Mouse (Mus musculus) hindbrain, embryonic 16.5 days (tissue): ENCODE results near the gene Nid2. TPM values are rescaled to one million over a fixed set of nuclear protein-coding genes. Genes with fewer than 3 reads are reported as not detected.

Experiments
- ATAC-seq: fragments of 200-750 bp; cut with Nextera tagmentation; 2 replicates; pipeline ENCODE4 v1.8.0; 2017; ENCODE audit warnings: moderate TSS enrichment, moderate library complexity
- H3K27ac ChIP-seq: fragments of 300-500 bp; sonication (generic); 2 replicates; pipeline ENCODE4 v1.5.1; 2014; ENCODE audit warnings: low read depth, mild to moderate bottlenecking, control low read depth, low read length, moderate library complexity
- H3K27me3 ChIP-seq: fragments of 300-500 bp; sonication (generic); replicated peaks from 2 replicates; pipeline ENCODE4 v1.6.1; 2014; ENCODE audit warnings: low read length; ENCODE audit not compliant: control insufficient read depth, insufficient read depth
- H3K36me3 ChIP-seq: fragments of 300-500 bp; sonication (generic); 2 replicates; pipeline ENCODE4 v1.6.1; 2014; ENCODE audit warnings: mild to moderate bottlenecking, low read length, moderate library complexity, mixed read lengths; ENCODE audit not compliant: control insufficient read depth, insufficient read depth
- H3K4me1 ChIP-seq: fragments of 300-500 bp; sonication (generic); 2 replicates; pipeline ENCODE4 v1.6.1; 2014; ENCODE audit warnings: low read depth, low read length; ENCODE audit not compliant: control insufficient read depth, insufficient read depth
- H3K4me2 ChIP-seq: fragments of 300-500 bp; sonication (generic); 2 replicates; pipeline ENCODE4 v1.6.1; 2014; ENCODE audit warnings: mild to moderate bottlenecking, low read length, control low read depth, moderate library complexity
- H3K4me3 ChIP-seq: fragments of 300-500 bp; sonication (generic); 2 replicates; pipeline ENCODE4 v1.5.1; 2014; ENCODE audit warnings: mild to moderate bottlenecking, low read length, control low read depth, moderate library complexity
- H3K9ac ChIP-seq: fragments of 300-500 bp; sonication (generic); 2 replicates; pipeline ENCODE4 v1.6.1; 2014; ENCODE audit warnings: low read depth, mild to moderate bottlenecking, control low read depth, low read length, moderate library complexity
- H3K9me3 ChIP-seq: fragments of 300-500 bp; sonication (generic); 2 replicates; pipeline ENCODE4 v1.6.1; 2014; ENCODE audit warnings: mild to moderate bottlenecking, low read length, moderate library complexity; ENCODE audit not compliant: control insufficient read depth
- WGBS: fragments of 180-500 bp; shearing (Covaris S2); extraction: QIAGEN DNeasy Blood & Tissue Kit; methylation state at CpG from one replicate; pipeline ENCODE4 v1.1.7; 2014; 5-methylcytosine and 5-hydroxymethylcytosine counted together
- polyA plus RNA-seq: library from polyadenylated mRNA; unstranded; fragments of >200 nt; fragmentation: Nextera tagmentation; extraction: Ambion mirVana; gene quantifications from 2 replicates; pipeline ENCODE4 v1.2.1, GENCODE M21; 2015

Gene Nid2
- polyA plus RNA-seq, 1 experiment from 2014 or later: 33.7 TPM

DNA sequence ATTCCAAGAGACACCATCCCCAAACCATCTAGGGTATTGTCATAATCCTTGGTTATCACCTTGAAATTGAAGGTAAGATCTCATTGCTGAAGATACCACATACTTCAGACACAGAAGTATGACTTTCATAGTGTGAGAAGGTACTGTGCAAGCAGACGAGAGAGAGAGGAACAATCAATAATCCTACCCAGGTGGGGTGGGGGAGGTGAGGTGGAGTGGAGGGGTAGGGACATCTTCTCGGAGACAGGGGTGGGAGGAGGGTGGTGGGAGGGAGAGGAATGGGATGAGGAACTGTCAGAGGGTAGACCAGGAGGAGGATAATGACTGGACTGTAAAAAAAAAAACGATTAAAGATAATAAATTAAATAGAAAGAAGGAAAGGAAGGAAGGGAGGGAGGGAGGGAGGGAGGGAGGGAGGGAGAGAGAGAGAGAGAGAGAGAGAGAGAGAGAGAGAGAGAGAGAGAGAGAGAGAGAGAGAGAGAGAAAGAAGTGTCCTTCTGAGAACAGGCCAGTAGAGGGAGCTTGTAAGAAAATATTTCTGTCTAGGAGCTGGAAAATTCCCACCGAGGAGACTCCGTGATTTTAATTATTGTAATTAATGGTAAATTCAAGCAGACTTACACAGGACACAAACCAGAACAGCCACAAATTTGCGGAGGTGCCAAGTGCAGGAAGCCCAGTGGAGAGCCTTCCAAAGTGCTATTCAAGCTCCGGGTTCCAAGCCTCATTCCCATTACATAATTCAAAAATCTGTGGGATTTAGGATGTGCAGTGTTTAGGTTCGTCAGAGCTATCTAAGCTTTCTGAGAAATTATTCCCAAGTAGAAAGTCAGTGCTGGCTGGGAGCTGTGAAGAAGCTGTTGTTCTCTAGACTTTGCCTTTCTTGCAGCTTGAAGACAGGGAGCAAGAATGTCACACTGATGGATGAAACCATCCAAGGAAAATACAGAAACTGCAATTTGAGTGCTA is 108.0 kb downstream of the Nid2 start:
- WGBS: 53% methylated on average over 8 of the region's 8 CpGs
- no peak overlapping the region for H3K9ac ChIP-seq
- H3K27ac ChIP-seq: no peak overlapping the region
- peak overlapping the region; percentile 46 for H3K4me2 ChIP-seq
- no peaks in the 10 kb centered on the region for H3K36me3 ChIP-seq
- no peaks in the 10 kb centered on the region; the same call in 1 of the 2 replicates for H3K4me1 ChIP-seq
- ATAC-seq: no peak
- no peaks in the 10 kb centered on the region for H3K27me3 ChIP-seq
- no peak overlapping the region for H3K4me3 ChIP-seq
- H3K9me3 ChIP-seq: no peaks in the 10 kb centered on the region

DNA sequence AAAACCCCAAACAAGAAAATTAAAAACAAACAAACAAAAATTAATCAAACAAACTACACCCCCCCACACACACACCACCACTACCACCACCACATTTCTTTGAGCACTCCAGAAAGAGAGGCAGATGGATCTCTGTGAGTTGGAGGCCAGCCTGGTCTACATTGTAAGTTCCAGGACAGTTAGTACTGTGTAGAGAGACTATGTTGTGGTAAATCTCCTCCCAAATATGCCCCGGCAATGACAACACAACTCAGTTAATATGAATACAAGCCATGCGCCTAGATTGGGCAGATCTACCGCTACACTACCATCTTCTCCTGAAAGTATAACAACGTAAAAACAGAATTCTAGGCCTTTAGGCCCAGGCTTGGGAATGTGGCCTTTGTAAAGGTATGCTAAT is 109.2 kb downstream of the Nid2 start:
- Histone ChIP-seq H3K36me3 (no peaks in the 10 kb centered on the region), H3K9me3 (no peaks in the 10 kb centered on the region), H3K4me3 (no peak overlapping the region), H3K4me1 (no peaks in the 10 kb centered on the region; the same call in 1 of the 2 replicates), H3K27ac (no peak overlapping the region), H3K27me3 (no peaks in the 10 kb centered on the region), H3K9ac (no peak overlapping the region), H3K4me2 (no peak overlapping the region)
- 93% methylated on average over 4 of the region's 4 CpGs for WGBS
- no peak for ATAC-seq

Other genes starting within 250 kb of the Nid2 start
- gene Gm2244, start 201.3 kb upstream of the Nid2 start, polyA plus RNA-seq: 0.39 and 0.44 TPM in 2 replicates
- 5.8 and 6.4 TPM in 2 replicates for gene Gm2237, start 166.1 kb upstream of the Nid2 start, polyA plus RNA-seq
- gene Gm5458, start 148.7 kb upstream of the Nid2 start, polyA plus RNA-seq: not detected in 2 replicates
- 138 and 140 TPM in 2 replicates for gene Rtraf, start 72.6 kb downstream of the Nid2 start, polyA plus RNA-seq
- 362 and 384 TPM in 2 replicates for gene Gng2, start 226.4 kb downstream of the Nid2 start, polyA plus RNA-seq